Mouse (Mus musculus): ENCODE measurements at regions not wholly inside any gene's neighbourhood (a gene's known extent, or its start where the extent isn't known, plus 50 kb on each side); places are given as distances from the start of the nearest gene placed in this dataset.

- H3K4me3 ChIP-seq (replicated peaks): no peak overlapping the region
- no peaks in the 10 kb centered on the region for H3K4me1 ChIP-seq
- no peak overlapping the region for H3K9ac ChIP-seq
- 76% methylated on average over 3 of the region's 3 CpGs for WGBS
- no peak overlapping the region for H3K4me2 ChIP-seq (replicated peaks)
- no peaks in the 10 kb centered on the region for H3K27me3 ChIP-seq
- no peak overlapping the region for H3K27ac ChIP-seq (replicated peaks)
- H3K9me3 ChIP-seq (replicated peaks): no peaks in the 10 kb centered on the region
- no peaks in the 10 kb centered on the region for H3K36me3 ChIP-seq
- ATAC-seq (ENCODE audit: insufficient number of reproducible peaks, low FRiP score, low TSS enrichment, low read depth): no peak
Observed at GRCm38 (mm10) chr19:60030212-60030788, 86.8 kb upstream of the Rab11fip2 start.

GRCm38 (mm10) chr19:60029720-60030119 is 86.3 kb upstream of the Rab11fip2 start:
- H3K36me3 ChIP-seq: no peaks in the 10 kb centered on the region
- no peaks in the 10 kb centered on the region for H3K4me1 ChIP-seq
- H3K27me3 ChIP-seq: no peaks in the 10 kb centered on the region
- no peak for ATAC-seq (ENCODE audit: insufficient number of reproducible peaks, low FRiP score, low TSS enrichment, low read depth)
- H3K4me2 ChIP-seq (replicated peaks): no peak overlapping the region
- no peak overlapping the region for H3K9ac ChIP-seq
- H3K27ac ChIP-seq (replicated peaks): no peak overlapping the region
- no peak overlapping the region for H3K4me3 ChIP-seq (replicated peaks)
- no peaks in the 10 kb centered on the region for H3K9me3 ChIP-seq (replicated peaks)
- 47% methylated on average over 4 of the region's 4 CpGs for WGBS

- H3K27ac ChIP-seq (replicated peaks): no peak overlapping the region
- H3K4me1 ChIP-seq: peaks cover 13% of the 10 kb centered on the region
- 7% methylated on average over 12 of the region's 12 CpGs for WGBS
- no peaks in the 10 kb centered on the region for H3K9me3 ChIP-seq (replicated peaks)
- no peak for ATAC-seq (ENCODE audit: insufficient number of reproducible peaks, low FRiP score, low TSS enrichment, low read depth)
- H3K4me3 ChIP-seq (replicated peaks): no peak overlapping the region
- H3K36me3 ChIP-seq: no peaks in the 10 kb centered on the region
- no peak overlapping the region for H3K9ac ChIP-seq
- H3K4me2 ChIP-seq (replicated peaks): peak overlapping the region; percentile 29; the same call in 1 of the 2 replicates
- no peaks in the 10 kb centered on the region for H3K27me3 ChIP-seq
Observed at GRCm38 (mm10) chr19:60015614-60016300, 72.3 kb upstream of the Rab11fip2 start.

- 77% methylated on average over 1 of the region's 1 CpGs for WGBS
- Histone ChIP-seq H3K4me1 (no peaks in the 10 kb centered on the region), H3K27ac (replicated peaks) (no peak overlapping the region), H3K9ac (no peak overlapping the region), H3K4me3 (replicated peaks) (no peak overlapping the region), H3K4me2 (replicated peaks) (no peak overlapping the region), H3K9me3 (replicated peaks) (no peaks in the 10 kb centered on the region), H3K27me3 (no peaks in the 10 kb centered on the region), H3K36me3 (no peaks in the 10 kb centered on the region)
- no peak for ATAC-seq (ENCODE audit: insufficient number of reproducible peaks, low FRiP score, low TSS enrichment, low read depth)
Observed at GRCm38 (mm10) chr19:59995557-59995956, 52.1 kb upstream of the Rab11fip2 start.

Measured in embryonic facial prominence, embryonic 15.5 days (tissue).